Mouse (Mus musculus) liver, embryonic 16.5 days (tissue): ENCODE data around the gene Gne. TPM values are rescaled to one million over a fixed set of nuclear protein-coding genes. Genes with fewer than 3 reads are reported as not detected.

Experiments used
- ATAC-seq: fragments of 200-750 bp; cut with Nextera tagmentation; 2 replicates; pipeline ENCODE4 v1.8.0; 2017; ENCODE audit warnings: low read depth, mild to moderate bottlenecking, moderate number of reproducible peaks, moderate library complexity
- H3K27ac ChIP-seq: fragments of 300-500 bp; sonication (generic); 2 replicates; pipeline ENCODE4 v1.5.1; 2014; ENCODE audit warnings: mild to moderate bottlenecking, low read length
- H3K27me3 ChIP-seq: fragments of 300-500 bp; sonication (generic); 2 replicates; pipeline ENCODE4 v1.6.1; 2014; ENCODE audit warnings: low read depth, low read length, mixed read lengths; ENCODE audit not compliant: control insufficient read depth, insufficient read depth
- H3K36me3 ChIP-seq: fragments of 300-500 bp; sonication (generic); 2 replicates; pipeline ENCODE4 v1.6.1; 2014; ENCODE audit warnings: mild to moderate bottlenecking; ENCODE audit not compliant: control insufficient read depth, insufficient read depth
- H3K4me1 ChIP-seq: fragments of 300-500 bp; sonication (generic); 2 replicates; pipeline ENCODE4 v1.6.1; 2014; ENCODE audit warnings: low read depth, low read length, mixed read lengths; ENCODE audit not compliant: control insufficient read depth
- H3K4me2 ChIP-seq: fragments of 300-500 bp; sonication (generic); 2 replicates; pipeline ENCODE4 v1.6.1; 2014; ENCODE audit warnings: low read depth, low read length, mixed read lengths
- H3K4me3 ChIP-seq: fragments of 300-500 bp; sonication (generic); 2 replicates; pipeline ENCODE4 v1.5.1; 2014; ENCODE audit warnings: low read depth, mild to moderate bottlenecking, low read length
- H3K9ac ChIP-seq: fragments of 300-500 bp; sonication (generic); 2 replicates; pipeline ENCODE4 v1.6.1; 2014; ENCODE audit warnings: low read depth, low read length
- H3K9me3 ChIP-seq: fragments of 300-500 bp; sonication (generic); replicated peaks from 2 replicates; pipeline ENCODE4 v1.6.1; 2016; ENCODE audit warnings: low read length; ENCODE audit not compliant: control insufficient read depth
- WGBS: fragments of 180-500 bp; shearing (Covaris S2); extraction: QIAGEN DNeasy Blood & Tissue Kit; methylation state at CpG from one replicate; pipeline ENCODE4 v1.1.7; 2014; ENCODE audit not compliant: insufficient replicate concordance; 5-methylcytosine and 5-hydroxymethylcytosine counted together
- polyA plus RNA-seq: library from polyadenylated mRNA; unstranded; fragments of >200 nt; fragmentation: Nextera tagmentation; extraction: Ambion mirVana; gene quantifications from 2 replicates; pipeline ENCODE4 v1.2.1, GENCODE M21; 2015

Gene Gne
- polyA plus RNA-seq, 1 experiment from 2014 or later, result 36.2 TPM

GRCm38 (mm10) chr4:44078358-44078933, 5.5 kb downstream of the Gne start:
- H3K4me3 ChIP-seq, result no peak overlapping the region
- H3K9ac ChIP-seq, result no peak overlapping the region
- no peaks in the 10 kb centered on the region for H3K27me3 ChIP-seq
- no peak overlapping the region for H3K4me2 ChIP-seq
- 71% methylated on average over 7 of the region's 7 CpGs for WGBS
- no peaks in the 10 kb centered on the region for H3K36me3 ChIP-seq
- ATAC-seq, result no peak
- H3K27ac ChIP-seq, result no peak overlapping the region
- no peaks in the 10 kb centered on the region for H3K9me3 ChIP-seq
- H3K4me1 ChIP-seq, result peaks cover 13% of the 10 kb centered on the region

- H3K9me3 ChIP-seq, result no peaks in the 10 kb centered on the region
- H3K9ac ChIP-seq, result no peak overlapping the region
- no peaks in the 10 kb centered on the region for H3K27me3 ChIP-seq
- H3K4me3 ChIP-seq, result no peak overlapping the region
- peaks cover 37% of the 10 kb centered on the region for H3K4me1 ChIP-seq
- H3K4me2 ChIP-seq, result no peak overlapping the region
- no peak for ATAC-seq
- H3K36me3 ChIP-seq, result no peaks in the 10 kb centered on the region
- H3K27ac ChIP-seq, result no peak overlapping the region
- WGBS, result 28% methylated on average over 4 of the region's 4 CpGs
Measured at GRCm38 (mm10) chr4:44074422-44074821, 9.6 kb downstream of the Gne start.

- Histone ChIP-seq H3K27me3 (no peaks in the 10 kb centered on the region), H3K9ac (no peak overlapping the region), H3K4me2 (peak overlapping the region; percentile 95; the same call in 1 of the 2 replicates), H3K4me3 (no peak overlapping the region), H3K27ac (peak overlapping the region; percentile 86), H3K36me3 (no peaks in the 10 kb centered on the region), H3K4me1 (peaks cover 37% of the 10 kb centered on the region), H3K9me3 (no peaks in the 10 kb centered on the region)
- WGBS, result 69% methylated on average over 3 of the region's 3 CpGs
- no peak for ATAC-seq
Measured at GRCm38 (mm10) chr4:44073799-44074198, 10.2 kb downstream of the Gne start.

- ATAC-seq, result peak; percentile 55
- peak overlapping the region; percentile 86 for H3K27ac ChIP-seq
- no peaks in the 10 kb centered on the region for H3K27me3 ChIP-seq
- H3K4me1 ChIP-seq, result peaks cover 44% of the 10 kb centered on the region
- peak overlapping the region; percentile 85 for H3K9ac ChIP-seq
- no peaks in the 10 kb centered on the region for H3K36me3 ChIP-seq
- peak overlapping the region; percentile 95 for H3K4me3 ChIP-seq
- H3K4me2 ChIP-seq, result peak overlapping the region; percentile 95
- WGBS, result 7% methylated on average over 9 of the region's 9 CpGs
- H3K9me3 ChIP-seq, result no peaks in the 10 kb centered on the region
Measured at GRCm38 (mm10) chr4:44072873-44073441, 11.0 kb downstream of the Gne start.

GRCm38 (mm10) chr4:44072146-44072872, 11.7 kb downstream of the Gne start:
- peak overlapping the region; percentile 85 for H3K9ac ChIP-seq
- peak overlapping the region; percentile 95 for H3K4me2 ChIP-seq
- under 1% methylated on average over 70 of the region's 70 CpGs for WGBS
- H3K27ac ChIP-seq, result peak overlapping the region; percentile 88
- H3K36me3 ChIP-seq, result no peaks in the 10 kb centered on the region
- H3K4me1 ChIP-seq, result peaks cover 50% of the 10 kb centered on the region
- H3K9me3 ChIP-seq, result no peaks in the 10 kb centered on the region
- no peaks in the 10 kb centered on the region for H3K27me3 ChIP-seq
- peak overlapping the region; percentile 95 for H3K4me3 ChIP-seq
- peak; percentile 91 for ATAC-seq

- H3K4me1 ChIP-seq, result peaks cover 52% of the 10 kb centered on the region
Measured at GRCm38 (mm10) chr4:44071741-44072145, 12.2 kb downstream of the Gne start.

GRCm38 (mm10) chr4:44070641-44071040, 13.3 kb downstream of the Gne start:
- Histone ChIP-seq H3K4me2 (peak overlapping the region; percentile 95), H3K4me1 (peaks cover 52% of the 10 kb centered on the region), H3K4me3 (peak overlapping the region; percentile 95), H3K27ac (peak overlapping the region; percentile 88), H3K36me3 (no peaks in the 10 kb centered on the region), H3K27me3 (no peaks in the 10 kb centered on the region), H3K9me3 (no peaks in the 10 kb centered on the region), H3K9ac (peak overlapping the region; percentile 85)
- ATAC-seq, result no peak
- WGBS, result 53% methylated on average over 4 of the region's 4 CpGs

More at GRCm38 (mm10) chr4:44071741-44072145, 12.2 kb downstream of the Gne start:
- Histone ChIP-seq H3K4me2 (peak overlapping the region; percentile 95), H3K9ac (peak overlapping the region; percentile 85), H3K36me3 (no peaks in the 10 kb centered on the region), H3K9me3 (no peaks in the 10 kb centered on the region), H3K27me3 (no peaks in the 10 kb centered on the region), H3K4me3 (peak overlapping the region; percentile 95), H3K27ac (peak overlapping the region; percentile 88)
- peak; percentile 33 for ATAC-seq
- WGBS, result under 1% methylated on average over 11 of the region's 11 CpGs

GRCm38 (mm10) chr4:44069411-44069810, 14.6 kb downstream of the Gne start:
- Histone ChIP-seq H3K9ac (no peak overlapping the region), H3K27ac (peak overlapping the region; percentile 52; the same call in 1 of the 2 replicates), H3K27me3 (no peaks in the 10 kb centered on the region), H3K4me1 (peaks cover 50% of the 10 kb centered on the region), H3K9me3 (no peaks in the 10 kb centered on the region), H3K4me2 (no peak overlapping the region), H3K36me3 (no peaks in the 10 kb centered on the region), H3K4me3 (no peak overlapping the region)
- WGBS, result 74% methylated on average over 4 of the region's 4 CpGs
- ATAC-seq, result no peak

GRCm38 (mm10) chr4:44068736-44069135, 15.2 kb downstream of the Gne start:
- Histone ChIP-seq H3K9me3 (no peaks in the 10 kb centered on the region), H3K9ac (no peak overlapping the region), H3K4me2 (peak overlapping the region; percentile 40; the same call in 1 of the 2 replicates), H3K4me3 (no peak overlapping the region), H3K36me3 (no peaks in the 10 kb centered on the region), H3K4me1 (peaks cover 45% of the 10 kb centered on the region), H3K27me3 (no peaks in the 10 kb centered on the region), H3K27ac (peak overlapping the region; percentile 47)
- WGBS, result 38% methylated on average over 9 of the region's 9 CpGs
- no peak for ATAC-seq
